Mouse (Mus musculus) inflammation-experienced regulatory T-cells (primary cell): ENCODE data around the gene Grik2. TPM values are rescaled to one million over a fixed set of nuclear protein-coding genes. Genes with fewer than 3 reads are reported as not detected.

Source experiments
- polyA plus RNA-seq, 2 experiments: library from polyadenylated mRNA; unstranded; fragments of 100-300 nt; shearing (Covaris generic); gene quantifications; one replicate each; pipeline ENCODE4 v1.2.1; 2017

The Grik2 gene
- under 1 TPM; 0.06 to 0.15 TPM for polyA plus RNA-seq

GRCm38 (mm10) chr10:49788381-49788906 lies at the start of gene Grik2:
Gene Grik2 (minus strand): TSS chr10:49788766.

